Mouse (Mus musculus): Measurements from ENCODE around the gene Hsph1. TPM values are rescaled to one million over a fixed set of nuclear protein-coding genes. Genes with fewer than 3 reads are reported as not detected.

The Hsph1 gene
- polyA plus RNA-seq (2015; fragmentation: Nextera tagmentation; extraction: Ambion mirVana), result 117 and 122 TPM in 2 replicates

GRCm38 (mm10) chr5:149636075-149636920 lies at the start of gene Hsph1:
Gene Hsph1 (minus strand): TSS chr5:149636376.
- H3K27me3 ChIP-seq (replicated peaks; ENCODE audit: control insufficient read depth, insufficient read depth, low read length), result no peaks in the 10 kb centered on the region
- H3K4me3 ChIP-seq (replicated peaks; ENCODE audit: low read length), result peak within 1 kb of the TSS; percentile 57
- H3K4me1 ChIP-seq (replicated peaks; ENCODE audit: control insufficient read depth, insufficient read depth, low read length), result peaks cover 29% of the 10 kb centered on the region
- peak within 1 kb of the TSS; percentile 90 for H3K27ac ChIP-seq (ENCODE audit: low read length)
- peak within 1 kb of the TSS; percentile 84 for H3K4me2 ChIP-seq (ENCODE audit: low read length)
- peaks cover 11% of the 10 kb centered on the region; the same call in 1 of the 2 replicates for H3K36me3 ChIP-seq (ENCODE audit: control insufficient read depth, insufficient read depth)
- peak within 1 kb of the TSS; percentile 80 for H3K9ac ChIP-seq (replicated peaks; ENCODE audit: low read depth, low read length)
- ATAC-seq, result peak; percentile 98
- WGBS, result under 1% methylated on average over 60 of the region's 60 CpGs
- H3K9me3 ChIP-seq (ENCODE audit: control insufficient read depth, low read length), result no peaks in the 10 kb centered on the region

- Histone ChIP-seq H3K27ac (ENCODE audit: low read length) (peak overlapping the region; percentile 18; the same call in 1 of the 2 replicates), H3K4me2 (ENCODE audit: low read length) (no peak overlapping the region), H3K9ac (replicated peaks; ENCODE audit: low read depth, low read length) (no peak overlapping the region), H3K4me3 (replicated peaks; ENCODE audit: low read length) (no peak overlapping the region), H3K36me3 (ENCODE audit: control insufficient read depth, insufficient read depth) (no peaks in the 10 kb centered on the region), H3K4me1 (replicated peaks; ENCODE audit: control insufficient read depth, insufficient read depth, low read length) (peaks cover 16% of the 10 kb centered on the region), H3K9me3 (ENCODE audit: control insufficient read depth, low read length) (no peaks in the 10 kb centered on the region), H3K27me3 (replicated peaks; ENCODE audit: control insufficient read depth, insufficient read depth, low read length) (no peaks in the 10 kb centered on the region)
- ATAC-seq, result no peak
- 71% methylated on average over 5 of the region's 5 CpGs for WGBS
Measured at GRCm38 (mm10) chr5:149680946-149681345, 44.8 kb upstream of the Hsph1 start.

- H3K27me3 ChIP-seq (replicated peaks; ENCODE audit: control insufficient read depth, insufficient read depth, low read length), result no peaks in the 10 kb centered on the region
- no peak overlapping the region for H3K27ac ChIP-seq (ENCODE audit: low read length)
- ATAC-seq, result no peak
- H3K9me3 ChIP-seq (ENCODE audit: control insufficient read depth, low read length), result no peaks in the 10 kb centered on the region
- H3K4me2 ChIP-seq (ENCODE audit: low read length), result no peak overlapping the region
- H3K4me3 ChIP-seq (replicated peaks; ENCODE audit: low read length), result no peak overlapping the region
- WGBS, result 23% methylated on average over 7 of the region's 7 CpGs
- H3K4me1 ChIP-seq (replicated peaks; ENCODE audit: control insufficient read depth, insufficient read depth, low read length), result peaks cover 16% of the 10 kb centered on the region
- H3K9ac ChIP-seq (replicated peaks; ENCODE audit: low read depth, low read length), result no peak overlapping the region
- no peaks in the 10 kb centered on the region for H3K36me3 ChIP-seq (ENCODE audit: control insufficient read depth, insufficient read depth)
Measured at GRCm38 (mm10) chr5:149679886-149680285, 43.7 kb upstream of the Hsph1 start.

- peak overlapping the region; percentile 6; the same call in 1 of the 2 replicates for H3K27ac ChIP-seq (ENCODE audit: low read length)
- 5% methylated on average over 12 of the region's 12 CpGs for WGBS
- no peaks in the 10 kb centered on the region for H3K9me3 ChIP-seq (ENCODE audit: control insufficient read depth, low read length)
- peak overlapping the region; percentile 84 for H3K4me2 ChIP-seq (ENCODE audit: low read length)
- ATAC-seq, result peak; percentile 5
- no peaks in the 10 kb centered on the region for H3K27me3 ChIP-seq (replicated peaks; ENCODE audit: control insufficient read depth, insufficient read depth, low read length)
- peak overlapping the region; percentile 70 for H3K9ac ChIP-seq (replicated peaks; ENCODE audit: low read depth, low read length)
- peaks cover 16% of the 10 kb centered on the region for H3K4me1 ChIP-seq (replicated peaks; ENCODE audit: control insufficient read depth, insufficient read depth, low read length)
- no peaks in the 10 kb centered on the region for H3K36me3 ChIP-seq (ENCODE audit: control insufficient read depth, insufficient read depth)
- H3K4me3 ChIP-seq (replicated peaks; ENCODE audit: low read length), result peak overlapping the region; percentile 67
Measured at GRCm38 (mm10) chr5:149679362-149679761, 43.2 kb upstream of the Hsph1 start.

GRCm38 (mm10) chr5:149678990-149679348 lies 42.8 kb upstream of the Hsph1 start:
- peak overlapping the region; percentile 67 for H3K4me3 ChIP-seq (replicated peaks; ENCODE audit: low read length)
- H3K4me2 ChIP-seq (ENCODE audit: low read length), result peak overlapping the region; percentile 84
- peak overlapping the region; percentile 6; the same call in 1 of the 2 replicates for H3K27ac ChIP-seq (ENCODE audit: low read length)
- H3K9ac ChIP-seq (replicated peaks; ENCODE audit: low read depth, low read length), result peak overlapping the region; percentile 70
- 1% methylated on average over 15 of the region's 15 CpGs for WGBS
- no peaks in the 10 kb centered on the region for H3K9me3 ChIP-seq (ENCODE audit: control insufficient read depth, low read length)
- ATAC-seq, result peak; percentile 23; the same call in 1 of the 2 replicates
- no peaks in the 10 kb centered on the region for H3K27me3 ChIP-seq (replicated peaks; ENCODE audit: control insufficient read depth, insufficient read depth, low read length)
- peaks cover 16% of the 10 kb centered on the region for H3K4me1 ChIP-seq (replicated peaks; ENCODE audit: control insufficient read depth, insufficient read depth, low read length)
- no peaks in the 10 kb centered on the region for H3K36me3 ChIP-seq (ENCODE audit: control insufficient read depth, insufficient read depth)

- H3K9ac ChIP-seq (replicated peaks; ENCODE audit: low read depth, low read length), result peak within 1 kb of the TSS; percentile 70
- peak; percentile 94 for ATAC-seq
- H3K36me3 ChIP-seq (ENCODE audit: control insufficient read depth, insufficient read depth), result no peaks in the 10 kb centered on the region
- no peaks in the 10 kb centered on the region for H3K9me3 ChIP-seq (ENCODE audit: control insufficient read depth, low read length)
- WGBS, result under 1% methylated on average over 75 of the region's 106 CpGs
- no peaks in the 10 kb centered on the region for H3K27me3 ChIP-seq (replicated peaks; ENCODE audit: control insufficient read depth, insufficient read depth, low read length)
- H3K4me1 ChIP-seq (replicated peaks; ENCODE audit: control insufficient read depth, insufficient read depth, low read length), result peaks cover 16% of the 10 kb centered on the region
- peak within 1 kb of the TSS; percentile 67 for H3K4me3 ChIP-seq (replicated peaks; ENCODE audit: low read length)
- H3K27ac ChIP-seq (ENCODE audit: low read length), result peak within 1 kb of the TSS; percentile 58; the same call in 1 of the 2 replicates
- peak within 1 kb of the TSS; percentile 84 for H3K4me2 ChIP-seq (ENCODE audit: low read length)
Measured at GRCm38 (mm10) chr5:149678100-149678989, 42.2 kb upstream of the Hsph1 start, which contains the start of gene B3glct. Gene B3glct (plus strand): TSS chr5:149678230.

- peaks cover 16% of the 10 kb centered on the region for H3K4me1 ChIP-seq (replicated peaks; ENCODE audit: control insufficient read depth, insufficient read depth, low read length)
- H3K27ac ChIP-seq (ENCODE audit: low read length), result no peak overlapping the region
- H3K36me3 ChIP-seq (ENCODE audit: control insufficient read depth, insufficient read depth), result no peaks in the 10 kb centered on the region
- no peak overlapping the region for H3K4me2 ChIP-seq (ENCODE audit: low read length)
- no peak overlapping the region for H3K9ac ChIP-seq (replicated peaks; ENCODE audit: low read depth, low read length)
- H3K27me3 ChIP-seq (replicated peaks; ENCODE audit: control insufficient read depth, insufficient read depth, low read length), result no peaks in the 10 kb centered on the region
- H3K9me3 ChIP-seq (ENCODE audit: control insufficient read depth, low read length), result no peaks in the 10 kb centered on the region; the same call in 1 of the 2 replicates
- ATAC-seq, result no peak
- H3K4me3 ChIP-seq (replicated peaks; ENCODE audit: low read length), result no peak overlapping the region
- 100% methylated on average over 3 of the region's 3 CpGs for WGBS
Measured at GRCm38 (mm10) chr5:149677196-149677595, 41.0 kb upstream of the Hsph1 start.

- no peak overlapping the region for H3K9ac ChIP-seq (replicated peaks; ENCODE audit: low read depth, low read length)
- H3K4me1 ChIP-seq (replicated peaks; ENCODE audit: control insufficient read depth, insufficient read depth, low read length), result no peaks in the 10 kb centered on the region
- H3K27ac ChIP-seq (ENCODE audit: low read length), result no peak overlapping the region
- H3K4me3 ChIP-seq (replicated peaks; ENCODE audit: low read length), result no peak overlapping the region
- ATAC-seq, result no peak
- no peaks in the 10 kb centered on the region for H3K27me3 ChIP-seq (replicated peaks; ENCODE audit: control insufficient read depth, insufficient read depth, low read length)
- no peak overlapping the region for H3K4me2 ChIP-seq (ENCODE audit: low read length)
- H3K9me3 ChIP-seq (ENCODE audit: control insufficient read depth, low read length), result 0 out of 2 replicates have a peak, but pooled peaks cover 2% of the 10 kb centered on the region
- WGBS, result 79% methylated on average over 5 of the region's 5 CpGs
- H3K36me3 ChIP-seq (ENCODE audit: control insufficient read depth, insufficient read depth), result no peaks in the 10 kb centered on the region
Measured at GRCm38 (mm10) chr5:149663417-149663816, 27.2 kb upstream of the Hsph1 start.

- no peak overlapping the region for H3K4me3 ChIP-seq (replicated peaks; ENCODE audit: low read length)
- H3K27ac ChIP-seq (ENCODE audit: low read length), result no peak overlapping the region
- no peak for ATAC-seq
- no peaks in the 10 kb centered on the region for H3K36me3 ChIP-seq (ENCODE audit: control insufficient read depth, insufficient read depth)
- H3K27me3 ChIP-seq (replicated peaks; ENCODE audit: control insufficient read depth, insufficient read depth, low read length), result no peaks in the 10 kb centered on the region
- H3K4me2 ChIP-seq (ENCODE audit: low read length), result no peak overlapping the region
- 0 out of 2 replicates have a peak, but pooled peaks cover 2% of the 10 kb centered on the region for H3K9me3 ChIP-seq (ENCODE audit: control insufficient read depth, low read length)
- H3K4me1 ChIP-seq (replicated peaks; ENCODE audit: control insufficient read depth, insufficient read depth, low read length), result no peaks in the 10 kb centered on the region
- no peak overlapping the region for H3K9ac ChIP-seq (replicated peaks; ENCODE audit: low read depth, low read length)
- 95% methylated on average over 6 of the region's 6 CpGs for WGBS
Measured at GRCm38 (mm10) chr5:149662980-149663379, 26.8 kb upstream of the Hsph1 start.

All from forebrain, embryonic 16.5 days (tissue).